Mouse (Mus musculus) CH12.LX (cell line): ENCODE data around the gene Pkib. TPM values are rescaled to one million over a fixed set of nuclear protein-coding genes. Genes with fewer than 3 reads are reported as not detected.
A peak's percentile ranks its signal among the peaks of the same experiment; 100 is the strongest.

Experiments used
- DNase-seq: peaks from one replicate; pipeline ENCODE4 v3.0.0-alpha.2; 2013; ENCODE audit errors: extremely low read depth
- H3K27ac ChIP-seq: 2 replicates; pipeline ENCODE4 v1.5.1; 2012; ENCODE audit warnings: low read depth, mild to moderate bottlenecking, control low read depth, moderate library complexity; ENCODE audit not compliant: insufficient read depth
- H3K27me3 ChIP-seq: replicated peaks from 2 replicates; pipeline ENCODE3; 2012; ENCODE audit warnings: inconsistent platforms
- H3K36me3 ChIP-seq, 2 experiments: replicated peaks in 1 of 2; 2 replicates each; pipeline versions ENCODE3 to v1.6.1; 2012; ENCODE audit warnings: inconsistent platforms in 1 of 2, low read length in 1 of 2, mild to moderate bottlenecking in 1 of 2, mixed read lengths in 1 of 2, moderate library complexity in 1 of 2; ENCODE audit not compliant: control insufficient read depth in 1 of 2, insufficient read depth in 1 of 2
- H3K4me1 ChIP-seq, 2 experiments: 2 replicates each; pipeline ENCODE4 v1.6.1; 2012; ENCODE audit warnings: inconsistent platforms in 1 of 2, moderate library complexity in 1 of 2; ENCODE audit not compliant: insufficient read depth in 2 of 2, control insufficient read depth in 1 of 2
- H3K4me2 ChIP-seq: 2 replicates; pipeline ENCODE4 v1.6.1; 2012; ENCODE audit warnings: low read depth, mild to moderate bottlenecking, control low read depth; ENCODE audit not compliant: poor library complexity, insufficient read depth, severe bottlenecking
- H3K4me3 ChIP-seq, 3 experiments: fragments of 150-350 bp in 1 of 3; sonication (generic) in 1 of 3; replicated peaks in 1 of 3; 2 replicates each; pipeline versions ENCODE3 to v1.5.1; 2011 to 2012; ENCODE audit warnings: low read depth in 2 of 3, low read length in 2 of 3, mild to moderate bottlenecking in 2 of 3, moderate library complexity in 2 of 3, control low read depth in 1 of 3, improper control_type of control experiment in 1 of 3, inconsistent platforms in 1 of 3, mixed read lengths in 1 of 3; ENCODE audit not compliant: poor library complexity in 1 of 3
- H3K79me2 ChIP-seq: replicated peaks from 2 replicates; pipeline ENCODE4 v1.6.1; 2012; ENCODE audit warnings: mild to moderate bottlenecking, moderate library complexity; ENCODE audit not compliant: control insufficient read depth, poor library complexity, insufficient read depth, severe bottlenecking; ENCODE audit errors: extremely low read depth
- H3K9ac ChIP-seq: 2 replicates; pipeline ENCODE4 v1.6.1; 2012; ENCODE audit warnings: low read depth, mild to moderate bottlenecking, control low read depth, moderate library complexity; ENCODE audit not compliant: insufficient read depth
- H3K9me3 ChIP-seq: replicated peaks from 2 replicates; pipeline ENCODE3; 2012; ENCODE audit warnings: low read length, inconsistent platforms, mixed read lengths
- CHD1 ChIP-seq: IDR thresholded peaks from 2 replicates; pipeline ENCODE4 v1.6.1; 2012; ENCODE audit warnings: low read depth, low read length, improper control_type of control experiment, inconsistent platforms
- CTCF ChIP-seq, 2 experiments: IDR thresholded peaks in 1 of 2; conservative IDR thresholded peaks in 1 of 2; 2 replicates each; pipeline ENCODE4 v1.5.1; 2011 to 2012; ENCODE audit warnings: low read depth in 2 of 2, low read length in 2 of 2, improper control_type of control experiment in 1 of 2, inconsistent platforms in 1 of 2, mild to moderate bottlenecking in 1 of 2, moderate library complexity in 1 of 2
- ELF1 ChIP-seq: IDR thresholded peaks from 2 replicates; pipeline ENCODE4 v1.6.1; 2014; ENCODE audit warnings: low read depth, mild to moderate bottlenecking, inconsistent platforms, low read length, improper control_type of control experiment
- ETS1 ChIP-seq: conservative IDR thresholded peaks from 2 replicates; pipeline ENCODE4 v1.6.1; 2012; ENCODE audit warnings: low read depth, mild to moderate bottlenecking, inconsistent platforms, low read length, improper control_type of control experiment, moderate library complexity
- GABPA ChIP-seq: IDR thresholded peaks from 2 replicates; pipeline ENCODE4 v1.6.1; 2012; ENCODE audit warnings: low read depth, low read length, improper control_type of control experiment, inconsistent platforms; ENCODE audit not compliant: insufficient replicate concordance
- IRF4 ChIP-seq: IDR thresholded peaks from 2 replicates; pipeline ENCODE4 v1.6.1; 2014; ENCODE audit warnings: low read depth, mild to moderate bottlenecking, inconsistent platforms, low read length, improper control_type of control experiment
- JUND ChIP-seq: conservative IDR thresholded peaks from 2 replicates; pipeline ENCODE4 v1.6.1; 2011; ENCODE audit warnings: low read depth, low read length, improper control_type of control experiment
- KAT2A ChIP-seq: IDR thresholded peaks from 2 replicates; pipeline ENCODE4 v1.6.1; 2012; ENCODE audit warnings: low read length, improper control_type of control experiment, inconsistent platforms; ENCODE audit not compliant: insufficient replicate concordance
- MAFK ChIP-seq: IDR thresholded peaks from 2 replicates; pipeline ENCODE4 v1.6.1; 2011; ENCODE audit warnings: low read length, improper control_type of control experiment; ENCODE audit not compliant: insufficient replicate concordance
- MAX ChIP-seq: IDR thresholded peaks from 2 replicates; pipeline ENCODE4 v1.6.1; 2011; ENCODE audit warnings: low read length, improper control_type of control experiment
- MAZ ChIP-seq: IDR thresholded peaks from 2 replicates; pipeline ENCODE4 v1.6.1; 2012; ENCODE audit warnings: low read depth, mild to moderate bottlenecking, inconsistent platforms, low read length, improper control_type of control experiment, moderate library complexity
- MEF2A ChIP-seq: IDR thresholded peaks from 2 replicates; pipeline ENCODE4 v1.6.1; 2014; ENCODE audit warnings: low read depth, mild to moderate bottlenecking, inconsistent platforms, low read length, improper control_type of control experiment, borderline replicate concordance
- MYC ChIP-seq: IDR thresholded peaks from 2 replicates; pipeline ENCODE4 v1.6.1; 2011; ENCODE audit warnings: low read depth, mild to moderate bottlenecking, improper control_type of control experiment, low read length
- PAX5 ChIP-seq: IDR thresholded peaks from 2 replicates; pipeline ENCODE4 v1.6.1; 2012; ENCODE audit warnings: low read length, inconsistent platforms, mixed read lengths
- POLR2AphosphoS2 ChIP-seq: IDR thresholded peaks from 2 replicates; pipeline ENCODE4 v1.6.1; 2011; ENCODE audit warnings: low read depth, low read length, improper control_type of control experiment
- SIN3A ChIP-seq: IDR thresholded peaks from 2 replicates; pipeline ENCODE4 v1.6.1; 2012; ENCODE audit warnings: low read length, improper control_type of control experiment, inconsistent platforms
- SMC3 ChIP-seq: IDR thresholded peaks from 2 replicates; pipeline ENCODE4 v1.6.1; 2011; ENCODE audit warnings: low read depth, low read length, improper control_type of control experiment
- TCF12 ChIP-seq: IDR thresholded peaks from 2 replicates; pipeline ENCODE4 v1.6.1; 2014; ENCODE audit warnings: low read depth, mild to moderate bottlenecking, inconsistent platforms, low read length, improper control_type of control experiment
- UBTF ChIP-seq: IDR thresholded peaks from 2 replicates; pipeline ENCODE4 v1.6.1; 2012; ENCODE audit warnings: low read depth, mild to moderate bottlenecking, inconsistent platforms, low read length, improper control_type of control experiment, moderate library complexity
- USF1 ChIP-seq: IDR thresholded peaks from 2 replicates; pipeline ENCODE4 v1.6.1; 2014; ENCODE audit warnings: low read depth, mild to moderate bottlenecking, inconsistent platforms, low read length, improper control_type of control experiment
- USF2 ChIP-seq: conservative IDR thresholded peaks from 2 replicates; pipeline ENCODE4 v1.6.1; 2011; ENCODE audit warnings: low read depth, low read length, improper control_type of control experiment
- ZC3H11A ChIP-seq: IDR thresholded peaks from 2 replicates; pipeline ENCODE4 v1.6.1; 2012; ENCODE audit warnings: low read depth, mild to moderate bottlenecking, inconsistent platforms, low read length, improper control_type of control experiment
- ZKSCAN1 ChIP-seq: IDR thresholded peaks from 2 replicates; pipeline ENCODE4 v1.6.1; 2012; ENCODE audit warnings: low read depth, inconsistent platforms, low read length, improper control_type of control experiment, borderline replicate concordance
- ZMIZ1 ChIP-seq: IDR thresholded peaks from 2 replicates; pipeline ENCODE4 v1.6.1; 2012; ENCODE audit warnings: low read depth, mild to moderate bottlenecking, inconsistent platforms, low read length, improper control_type of control experiment
- ZNF384 ChIP-seq: IDR thresholded peaks from 2 replicates; pipeline ENCODE4 v1.6.1; 2012; ENCODE audit warnings: low read depth, low read length, improper control_type of control experiment, inconsistent platforms
- dilution Hi-C: fragments of 300-500 bp; cut with MboI; formaldehyde crosslinking; loops from 2 replicates; pipeline ENCODE4 v1.14.3; 2020; ENCODE audit warnings: low sequenced_read_pairs; ENCODE audit not compliant: extremely low pct_unique_long_range_greater_than_20kb, extremely low pct_ligation_motif_present
- in situ Hi-C: fragments of 300-500 bp; cut with MboI; formaldehyde crosslinking; loops from 3 replicates; pipeline ENCODE4 v1.14.3; 2019; ENCODE audit warnings: low sequenced_read_pairs, low pct_ligation_motif_present, low pct_unique_long_range_greater_than_20kb, mixed read lengths
- polyA plus RNA-seq: library from polyadenylated mRNA; unstranded; fragments of >175 nt; gene quantifications from 2 replicates; pipeline ENCODE4 v1.2.1, GENCODE M21; 2012; ENCODE audit warnings: low read depth; ENCODE audit not compliant: insufficient read length
- total RNA-seq, 2 experiments: library from RNA; depleted of rRNA; stranded (reverse); fragments of 300-350 nt in 1 of 2; fragments of >200 nt in 1 of 2; gene quantifications; 2 replicates each; pipeline ENCODE4 v1.2.3; 2012 to 2014

Gene Pkib
- total and polyA plus RNA-seq, 3 experiments, result 1.3 to 4.1 (median 1.9) TPM

DNA sequence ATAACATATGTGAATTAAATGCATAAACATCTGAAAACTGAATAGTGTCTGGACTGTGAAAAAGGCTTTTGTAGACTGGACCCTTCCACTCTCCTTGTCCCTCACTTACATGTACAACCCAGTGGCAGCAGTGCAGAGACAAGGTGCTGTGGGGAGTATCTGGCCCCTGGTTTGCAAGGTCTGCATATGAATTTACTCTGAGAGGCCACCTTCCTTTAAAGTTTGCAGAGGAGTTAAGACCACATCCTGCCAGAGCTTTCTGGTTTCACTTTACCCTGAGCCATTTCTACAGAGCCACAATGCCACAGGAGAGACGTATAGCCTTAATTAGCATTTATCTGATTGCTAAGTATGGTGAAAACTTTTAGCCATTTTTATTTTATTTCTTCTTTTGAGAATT lies 121.6 kb downstream of the Pkib start:
- peak; percentile 5 for DNase-seq
- no peak overlapping the region for H3K4me2 ChIP-seq
- TF ChIP-seq MAZ (no peak), ZKSCAN1 (no peak), POLR2AphosphoS2 (no peak), ZMIZ1 (no peak), ZC3H11A (no peak), ELF1 (no peak), GABPA (no peak), KAT2A (no peak), UBTF (no peak)
- in situ Hi-C loops (no loop called here), dilution Hi-C loops (no loop called here)
- H3K9ac ChIP-seq, result no peak overlapping the region
- peaks cover 0 to 15% of the 10 kb centered on the region in 2 experiments; a peak in 2 of 4 replicates for H3K4me1 ChIP-seq
- no peaks in the 10 kb centered on the region for H3K27me3 ChIP-seq
- no peaks in the 10 kb centered on the region for H3K36me3 ChIP-seq
- no peaks in the 10 kb centered on the region for H3K79me2 ChIP-seq
- H3K4me3 ChIP-seq, result no peak overlapping the region
- no peaks in the 10 kb centered on the region for H3K9me3 ChIP-seq
- H3K27ac ChIP-seq, result no peak overlapping the region

DNA sequence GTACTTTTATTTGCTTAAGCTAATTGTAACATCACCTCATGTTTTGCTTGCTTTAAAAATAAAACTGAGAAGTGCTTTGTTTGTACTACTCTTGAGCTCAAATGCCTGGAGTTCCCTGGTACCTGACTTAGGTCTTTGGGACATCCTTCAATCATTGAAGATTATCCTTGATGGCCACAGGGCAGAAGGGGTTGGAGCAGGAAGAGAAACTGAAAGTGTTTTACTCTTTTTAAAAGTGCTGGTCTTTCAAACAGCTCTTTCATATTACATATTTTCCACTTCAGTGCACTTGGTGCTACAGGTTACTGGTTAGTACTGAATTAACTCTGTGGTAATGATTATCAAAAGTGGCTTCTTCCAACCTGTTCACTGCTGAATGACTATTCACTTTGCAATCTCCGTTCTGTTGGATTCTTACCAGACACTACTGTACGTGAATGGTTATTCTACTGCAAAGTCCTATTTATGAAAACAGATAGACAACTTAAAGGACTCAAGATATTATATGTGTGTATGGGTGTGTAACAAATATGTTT lies 123.5 kb downstream of the Pkib start:
- no peaks in the 10 kb centered on the region for H3K9me3 ChIP-seq
- H3K36me3 ChIP-seq, result no peaks in the 10 kb centered on the region
- TF ChIP-seq CTCF (conservative IDR thresholded peaks at IDR 0.05 in 1 of 2, IDR thresholded peaks at IDR 0.05 in 1 of 2; ENCODE audit: low read depth in 2 of 2, low read length in 2 of 2) (no peak), ZC3H11A (no peak), MAX (no peak), ZMIZ1 (no peak), CHD1 (no peak)
- in situ Hi-C loops (no loop called here), dilution Hi-C loops (no loop called here)
- H3K27ac ChIP-seq, result no peak overlapping the region
- DNase-seq, result no peak
- H3K4me2 ChIP-seq, result no peak overlapping the region
- H3K79me2 ChIP-seq, result no peaks in the 10 kb centered on the region
- H3K9ac ChIP-seq, result no peak overlapping the region
- no peaks in the 10 kb centered on the region for H3K27me3 ChIP-seq
- no peak overlapping the region for H3K4me3 ChIP-seq
- peaks cover 0 to 15% of the 10 kb centered on the region in 2 experiments; a peak in 2 of 4 replicates for H3K4me1 ChIP-seq

DNA sequence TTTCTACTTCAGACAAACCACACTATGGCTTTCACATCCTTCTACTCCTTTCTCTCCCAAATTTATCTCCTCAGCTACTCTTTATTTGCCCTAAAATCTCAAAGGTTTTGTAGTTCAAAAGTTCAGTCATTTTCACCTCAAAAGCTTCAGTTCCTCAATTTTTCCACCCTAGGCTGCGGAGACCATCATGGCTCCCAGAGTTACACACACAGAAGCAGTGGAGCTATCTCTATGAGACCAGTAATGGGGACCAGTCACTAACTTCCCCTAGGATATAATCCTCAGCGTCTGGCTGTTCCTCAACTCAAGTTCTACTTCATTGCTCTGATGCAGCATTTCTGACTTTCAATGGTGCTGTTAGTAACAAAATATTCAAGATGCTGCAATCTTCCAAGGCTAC lies 127.2 kb downstream of the Pkib start:
- in situ Hi-C loops, result no loop called here
- no peak for DNase-seq
- Histone ChIP-seq H3K27me3 (no peaks in the 10 kb centered on the region), H3K79me2 (no peaks in the 10 kb centered on the region), H3K4me3 (no peak overlapping the region), H3K4me1 (peaks cover 0 to 8% of the 10 kb centered on the region in 2 experiments; a peak in 1 of 4 replicates), H3K4me2 (no peak overlapping the region), H3K27ac (no peak overlapping the region), H3K36me3 (no peaks in the 10 kb centered on the region), H3K9ac (no peak overlapping the region), H3K9me3 (no peaks in the 10 kb centered on the region)
- TF ChIP-seq ZKSCAN1, result no peak
- TF ChIP-seq IRF4, result no peak
- TF ChIP-seq ZC3H11A, result no peak
- TF ChIP-seq PAX5, result no peak
- TF ChIP-seq CHD1, result no peak
- no peak for TF ChIP-seq TCF12
- no peak for TF ChIP-seq MAZ
- no peak for TF ChIP-seq MYC
- TF ChIP-seq POLR2AphosphoS2, result no peak
- TF ChIP-seq UBTF, result no peak
- no peak for TF ChIP-seq MAFK
- no peak for TF ChIP-seq JUND
- TF ChIP-seq SMC3, result no peak
- TF ChIP-seq USF1, result no peak
- TF ChIP-seq ETS1, result no peak
- no peak for TF ChIP-seq ZNF384
- no peak for TF ChIP-seq SIN3A
- TF ChIP-seq USF2, result no peak
- no peak for TF ChIP-seq MEF2A
- dilution Hi-C loops, result no loop called here
